Mouse (Mus musculus) embryonic facial prominence, embryonic 13.5 days (tissue): ENCODE results near the gene Ctse. TPM values are rescaled to one million over a fixed set of nuclear protein-coding genes. Genes with fewer than 3 reads are reported as not detected.

Experiments
- ATAC-seq: fragments of 200-750 bp; cut with Nextera tagmentation; 2 replicates; pipeline ENCODE4 v1.8.0; 2017; ENCODE audit warnings: low read depth; ENCODE audit not compliant: insufficient number of reproducible peaks, insufficient read depth, low FRiP score, low TSS enrichment
- H3K27ac ChIP-seq: fragments of 300-500 bp; sonication (generic); 2 replicates; pipeline ENCODE4 v1.5.1; 2015; ENCODE audit warnings: moderate library complexity, mild to moderate bottlenecking, inconsistent platforms
- H3K27me3 ChIP-seq: fragments of 300-500 bp; sonication (generic); 2 replicates; pipeline ENCODE4 v1.6.1; 2015; ENCODE audit warnings: mild to moderate bottlenecking, inconsistent platforms
- H3K36me3 ChIP-seq: fragments of 300-500 bp; sonication (generic); 2 replicates; pipeline ENCODE4 v1.6.1; 2015; ENCODE audit warnings: mild to moderate bottlenecking, inconsistent platforms
- H3K4me1 ChIP-seq: fragments of 300-500 bp; sonication (generic); 2 replicates; pipeline ENCODE4 v1.6.1; 2015; ENCODE audit warnings: inconsistent platforms
- H3K4me2 ChIP-seq: fragments of 300-500 bp; sonication (generic); 2 replicates; pipeline ENCODE4 v1.6.1; 2015; ENCODE audit warnings: moderate library complexity, mild to moderate bottlenecking, inconsistent platforms
- H3K4me3 ChIP-seq: fragments of 300-500 bp; sonication (generic); 2 replicates; pipeline ENCODE4 v1.5.1; 2015; ENCODE audit warnings: mild to moderate bottlenecking, inconsistent platforms
- H3K9ac ChIP-seq: fragments of 300-500 bp; sonication (generic); 2 replicates; pipeline ENCODE4 v1.6.1; 2015; ENCODE audit warnings: mild to moderate bottlenecking, inconsistent platforms
- H3K9me3 ChIP-seq: fragments of 300-500 bp; sonication (generic); 2 replicates; pipeline ENCODE4 v1.6.1; 2016; ENCODE audit warnings: inconsistent platforms
- WGBS: fragments of 180-500 bp; shearing (Covaris S2); methylation state at CpG from one replicate; pipeline ENCODE4 v1.1.7; 2015; ENCODE audit warnings: mixed read lengths; 5-methylcytosine and 5-hydroxymethylcytosine counted together
- polyA plus RNA-seq: library from polyadenylated mRNA; unstranded; fragments of >200 nt; fragmentation: Nextera tagmentation; extraction: Ambion mirVana; gene quantifications from 2 replicates; pipeline ENCODE4 v1.2.1, GENCODE M21; 2015

Gene Ctse
- polyA plus RNA-seq, 1 experiment from 2014 or later, result not detected

GRCm38 (mm10) chr1:131703482-131703881 lies 65.4 kb downstream of the Ctse start:
- H3K27ac ChIP-seq, result no peak overlapping the region
- no peak for ATAC-seq
- WGBS, result 84% methylated on average over 2 of the region's 2 CpGs

GRCm38 (mm10) chr1:131708338-131708737 lies 70.2 kb downstream of the Ctse start:
- Histone ChIP-seq H3K4me1 (no peaks in the 10 kb centered on the region), H3K36me3 (no peaks in the 10 kb centered on the region), H3K4me2 (no peak overlapping the region), H3K27me3 (no peaks in the 10 kb centered on the region), H3K9ac (no peak overlapping the region), H3K9me3 (no peaks in the 10 kb centered on the region), H3K27ac (no peak overlapping the region), H3K4me3 (no peak overlapping the region)
- no peak for ATAC-seq
- WGBS, result 26% methylated on average over 4 of the region's 4 CpGs

More at GRCm38 (mm10) chr1:131703482-131703881, 65.4 kb downstream of the Ctse start:
- no peaks in the 10 kb centered on the region for H3K4me1 ChIP-seq
- H3K4me2 ChIP-seq, result no peak overlapping the region
- H3K36me3 ChIP-seq, result no peaks in the 10 kb centered on the region
- H3K4me3 ChIP-seq, result no peak overlapping the region
- H3K9me3 ChIP-seq, result no peaks in the 10 kb centered on the region
- no peak overlapping the region for H3K9ac ChIP-seq
- H3K27me3 ChIP-seq, result no peaks in the 10 kb centered on the region

- 0 out of 2 replicates have a peak, but pooled peaks cover 4% of the 10 kb centered on the region for H3K4me1 ChIP-seq
- no peak overlapping the region for H3K4me3 ChIP-seq
- no peak overlapping the region for H3K9ac ChIP-seq
- H3K27me3 ChIP-seq, result no peaks in the 10 kb centered on the region
- H3K4me2 ChIP-seq, result no peak overlapping the region
- no peak for ATAC-seq
- no peaks in the 10 kb centered on the region for H3K36me3 ChIP-seq
- no peaks in the 10 kb centered on the region for H3K9me3 ChIP-seq
- 77% methylated on average over 10 of the region's 10 CpGs for WGBS
- H3K27ac ChIP-seq, result no peak overlapping the region
Observed at GRCm38 (mm10) chr1:131711518-131711917, 73.4 kb downstream of the Ctse start.

GRCm38 (mm10) chr1:131712386-131712785 lies 74.3 kb downstream of the Ctse start:
- Histone ChIP-seq H3K4me1 (0 out of 2 replicates have a peak, but pooled peaks cover 4% of the 10 kb centered on the region), H3K4me2 (no peak overlapping the region), H3K9ac (no peak overlapping the region), H3K9me3 (no peaks in the 10 kb centered on the region), H3K27me3 (no peaks in the 10 kb centered on the region), H3K36me3 (no peaks in the 10 kb centered on the region), H3K27ac (no peak overlapping the region), H3K4me3 (no peak overlapping the region)
- WGBS, result 20% methylated on average over 2 of the region's 2 CpGs
- ATAC-seq, result no peak

- Histone ChIP-seq H3K36me3 (no peaks in the 10 kb centered on the region), H3K4me3 (no peak overlapping the region), H3K4me2 (no peak overlapping the region), H3K9me3 (no peaks in the 10 kb centered on the region), H3K9ac (no peak overlapping the region), H3K4me1 (peaks cover 10% of the 10 kb centered on the region), H3K27ac (no peak overlapping the region), H3K27me3 (no peaks in the 10 kb centered on the region)
- ATAC-seq, result no peak
- 65% methylated on average over 20 of the region's 20 CpGs for WGBS
Observed at GRCm38 (mm10) chr1:131714388-131715337, 76.6 kb downstream of the Ctse start.

GRCm38 (mm10) chr1:131718952-131719694 lies 81.0 kb downstream of the Ctse start:
- H3K9ac ChIP-seq, result no peak overlapping the region
- H3K27me3 ChIP-seq, result no peaks in the 10 kb centered on the region
- peaks cover 10% of the 10 kb centered on the region for H3K4me1 ChIP-seq
- H3K4me2 ChIP-seq, result no peak overlapping the region
- 49% methylated on average over 16 of the region's 16 CpGs for WGBS
- no peak overlapping the region for H3K4me3 ChIP-seq
- ATAC-seq, result no peak
- H3K36me3 ChIP-seq, result no peaks in the 10 kb centered on the region
- no peak overlapping the region for H3K27ac ChIP-seq
- H3K9me3 ChIP-seq, result no peaks in the 10 kb centered on the region

GRCm38 (mm10) chr1:131721989-131722388 lies 83.9 kb downstream of the Ctse start:
- no peak overlapping the region for H3K9ac ChIP-seq
- WGBS, result 89% methylated on average over 3 of the region's 3 CpGs
- no peaks in the 10 kb centered on the region for H3K27me3 ChIP-seq
- H3K27ac ChIP-seq, result no peak overlapping the region
- ATAC-seq, result no peak
- no peaks in the 10 kb centered on the region for H3K9me3 ChIP-seq
- no peaks in the 10 kb centered on the region for H3K36me3 ChIP-seq
- no peak overlapping the region for H3K4me2 ChIP-seq
- no peak overlapping the region for H3K4me3 ChIP-seq
- H3K4me1 ChIP-seq, result peaks cover 5% of the 10 kb centered on the region

GRCm38 (mm10) chr1:131723549-131723948 lies 85.4 kb downstream of the Ctse start:
- H3K4me3 ChIP-seq, result no peak overlapping the region
- no peaks in the 10 kb centered on the region for H3K9me3 ChIP-seq
- H3K27ac ChIP-seq, result no peak overlapping the region
- H3K9ac ChIP-seq, result no peak overlapping the region
- H3K36me3 ChIP-seq, result no peaks in the 10 kb centered on the region
- 69% methylated on average over 4 of the region's 4 CpGs for WGBS
- H3K4me2 ChIP-seq, result no peak overlapping the region
- no peak for ATAC-seq
- H3K27me3 ChIP-seq, result no peaks in the 10 kb centered on the region
- peaks cover 5% of the 10 kb centered on the region for H3K4me1 ChIP-seq

Other genes with a start within 250 kb of the Ctse start
- gene Srgap2, start 111.0 kb upstream of the Ctse start, polyA plus RNA-seq, result 16.6 and 20.0 TPM in 2 replicates
- 3.3 and 3.5 TPM in 2 replicates for gene Fam72a, start 110.4 kb upstream of the Ctse start, polyA plus RNA-seq
- not detected in 2 replicates for gene Avpr1b, start 39.1 kb upstream of the Ctse start, polyA plus RNA-seq
- 4.9 and 5.0 TPM in 2 replicates for gene Rab7b, start 50.4 kb downstream of the Ctse start, polyA plus RNA-seq
- gene Slc26a9, start 105.7 kb downstream of the Ctse start, polyA plus RNA-seq, result not detected in 2 replicates
- 0.32 and 0.53 TPM in 2 replicates for gene Pm20d1, start 159.1 kb downstream of the Ctse start, polyA plus RNA-seq
- 12.7 and 13.5 TPM in 2 replicates for gene Slc41a1, start 189.2 kb downstream of the Ctse start, polyA plus RNA-seq
- gene Rab29, start 228.9 kb downstream of the Ctse start, polyA plus RNA-seq, result 28.6 and 30.5 TPM in 2 replicates